Mouse (Mus musculus): ENCODE data around the gene Smarcc1.

The Smarcc1 gene

DNA sequence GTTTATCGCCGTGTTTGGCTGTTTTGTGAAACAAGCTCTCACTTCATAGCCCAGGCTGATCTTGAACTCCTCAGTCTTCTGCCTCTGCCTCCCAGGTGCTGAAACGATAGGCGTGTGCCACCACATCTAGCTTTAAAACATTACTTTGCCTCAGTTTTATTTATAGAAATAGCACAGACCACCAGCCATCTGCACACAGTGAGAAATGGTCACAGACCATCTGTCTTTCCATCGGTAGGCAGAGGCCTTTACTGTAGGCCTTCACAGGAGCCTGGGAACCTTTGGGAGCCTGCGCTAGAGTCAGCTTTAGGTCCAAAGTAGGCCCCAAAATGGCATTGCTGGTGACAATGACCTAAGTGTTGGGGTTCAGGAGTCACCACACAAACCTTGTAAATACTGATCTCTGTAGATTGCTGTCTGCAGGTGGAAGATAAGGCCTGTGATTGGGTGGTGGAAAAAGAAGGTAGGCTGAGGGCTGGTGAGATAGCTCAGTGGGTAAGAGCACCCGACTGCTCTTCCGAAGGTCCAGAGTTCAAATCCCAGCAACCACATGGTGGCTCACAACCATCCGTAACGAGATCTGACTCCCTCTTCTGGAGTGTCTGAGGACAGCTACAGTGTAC lies 166.7 kb downstream of the Smarcc1 start:
- DNase-seq (ENCODE audit: low read depth, low spot score): no peak

- DNase-seq (ENCODE audit: low read depth, low spot score): no peak
Measured at GRCm38 (mm10) chr9:110287321-110287924, 169.9 kb downstream of the Smarcc1 start.

All from forelimb bud, embryonic 11.5 days (tissue).